Mouse (Mus musculus): ENCODE data around the gene Emg1. TPM values are rescaled to one million over a fixed set of nuclear protein-coding genes. Genes with fewer than 3 reads are reported as not detected.
"Not testable (repeated sequence)": the region's sequence is repeated elsewhere in the genome, so short reads cannot be mapped to it uniquely, and the experiment has no call there.

Emg1 gene
- polyA plus RNA-seq, 1 experiment from 2014 or later: 107 TPM

- Histone ChIP-seq H3K27ac (no peak overlapping the region), H3K9me3 (no peaks in the 10 kb centered on the region), H3K9ac (no peak overlapping the region), H3K4me3 (no peak overlapping the region), H3K4me1 (no peaks in the 10 kb centered on the region), H3K4me2 (no peak overlapping the region), H3K27me3 (replicated peaks) (no peaks in the 10 kb centered on the region), H3K36me3 (replicated peaks) (no peaks in the 10 kb centered on the region)
- no peak for ATAC-seq (replicated peaks)
- WGBS: 89% methylated on average over 14 of the region's 14 CpGs
Measured at GRCm38 (mm10) chr6:124683591-124684417, 28.2 kb downstream of the Emg1 start.

GRCm38 (mm10) chr6:124682291-124682690, 29.7 kb downstream of the Emg1 start:
- not testable (repeated sequence) for H3K27ac ChIP-seq; H3K4me3 ChIP-seq; H3K9ac ChIP-seq; H3K27me3 ChIP-seq (replicated peaks); H3K4me2 ChIP-seq; H3K4me1 ChIP-seq; ATAC-seq (replicated peaks); H3K36me3 ChIP-seq (replicated peaks); H3K9me3 ChIP-seq
- WGBS: 62% methylated on average over 6 of the region's 6 CpGs

- no peaks in the 10 kb centered on the region for H3K9me3 ChIP-seq
- H3K4me2 ChIP-seq: no peak overlapping the region
- no peaks in the 10 kb centered on the region for H3K27me3 ChIP-seq (replicated peaks)
- no peak for ATAC-seq (replicated peaks)
- no peak overlapping the region for H3K9ac ChIP-seq
- WGBS: 97% methylated on average over 3 of the region's 3 CpGs
- no peak overlapping the region for H3K4me3 ChIP-seq
- no peaks in the 10 kb centered on the region for H3K4me1 ChIP-seq
- no peaks in the 10 kb centered on the region for H3K36me3 ChIP-seq (replicated peaks)
- no peak overlapping the region for H3K27ac ChIP-seq
Measured at GRCm38 (mm10) chr6:124679486-124679885, 32.5 kb downstream of the Emg1 start.

GRCm38 (mm10) chr6:124678769-124679168, 33.2 kb downstream of the Emg1 start:
- H3K9ac ChIP-seq: no peak overlapping the region
- no peak for ATAC-seq (replicated peaks)
- no peaks in the 10 kb centered on the region for H3K4me1 ChIP-seq
- no peaks in the 10 kb centered on the region for H3K27me3 ChIP-seq (replicated peaks)
- H3K4me2 ChIP-seq: no peak overlapping the region
- H3K9me3 ChIP-seq: no peaks in the 10 kb centered on the region
- H3K36me3 ChIP-seq (replicated peaks): no peaks in the 10 kb centered on the region
- 96% methylated on average over 7 of the region's 7 CpGs for WGBS
- H3K4me3 ChIP-seq: no peak overlapping the region
- no peak overlapping the region for H3K27ac ChIP-seq

GRCm38 (mm10) chr6:124676171-124676570, 35.8 kb downstream of the Emg1 start:
- H3K4me3 ChIP-seq: no peak overlapping the region
- 88% methylated on average over 6 of the region's 6 CpGs for WGBS
- H3K4me2 ChIP-seq: no peak overlapping the region
- no peaks in the 10 kb centered on the region for H3K4me1 ChIP-seq
- no peak for ATAC-seq (replicated peaks)
- no peaks in the 10 kb centered on the region for H3K36me3 ChIP-seq (replicated peaks)
- H3K27ac ChIP-seq: no peak overlapping the region
- H3K27me3 ChIP-seq (replicated peaks): no peaks in the 10 kb centered on the region
- no peak overlapping the region for H3K9ac ChIP-seq
- H3K9me3 ChIP-seq: no peaks in the 10 kb centered on the region

GRCm38 (mm10) chr6:124674591-124674990, 37.4 kb downstream of the Emg1 start:
- no peak overlapping the region for H3K27ac ChIP-seq
- H3K27me3 ChIP-seq (replicated peaks): no peaks in the 10 kb centered on the region
- H3K4me3 ChIP-seq: no peak overlapping the region
- no peaks in the 10 kb centered on the region for H3K4me1 ChIP-seq
- no peaks in the 10 kb centered on the region for H3K36me3 ChIP-seq (replicated peaks)
- H3K4me2 ChIP-seq: no peak overlapping the region
- WGBS: 95% methylated on average over 7 of the region's 7 CpGs
- H3K9me3 ChIP-seq: no peaks in the 10 kb centered on the region
- ATAC-seq (replicated peaks): no peak
- no peak overlapping the region for H3K9ac ChIP-seq

- WGBS: 94% methylated on average over 9 of the region's 9 CpGs
- ATAC-seq (replicated peaks): no peak
- H3K36me3 ChIP-seq (replicated peaks): no peaks in the 10 kb centered on the region
Measured at GRCm38 (mm10) chr6:124673619-124674018, 38.4 kb downstream of the Emg1 start.

GRCm38 (mm10) chr6:124672100-124672499, 39.9 kb downstream of the Emg1 start:
- Histone ChIP-seq H3K27me3 (replicated peaks) (no peaks in the 10 kb centered on the region), H3K9ac (no peak overlapping the region), H3K4me3 (no peak overlapping the region), H3K4me1 (no peaks in the 10 kb centered on the region), H3K36me3 (replicated peaks) (no peaks in the 10 kb centered on the region), H3K27ac (no peak overlapping the region), H3K9me3 (no peaks in the 10 kb centered on the region), H3K4me2 (no peak overlapping the region)
- 65% methylated on average over 6 of the region's 6 CpGs for WGBS
- no peak for ATAC-seq (replicated peaks)

More at GRCm38 (mm10) chr6:124673619-124674018, 38.4 kb downstream of the Emg1 start:
- Histone ChIP-seq H3K27me3 (replicated peaks) (no peaks in the 10 kb centered on the region), H3K9me3 (no peaks in the 10 kb centered on the region), H3K4me1 (no peaks in the 10 kb centered on the region), H3K9ac (no peak overlapping the region), H3K27ac (no peak overlapping the region), H3K4me3 (no peak overlapping the region), H3K4me2 (no peak overlapping the region)

- no peak overlapping the region for H3K9ac ChIP-seq
- H3K27ac ChIP-seq: no peak overlapping the region
- WGBS: 94% methylated on average over 7 of the region's 7 CpGs
- H3K4me1 ChIP-seq: no peaks in the 10 kb centered on the region
- no peak overlapping the region for H3K4me2 ChIP-seq
- H3K9me3 ChIP-seq: no peaks in the 10 kb centered on the region
- no peak for ATAC-seq (replicated peaks)
- H3K4me3 ChIP-seq: no peak overlapping the region
- H3K27me3 ChIP-seq (replicated peaks): no peaks in the 10 kb centered on the region
- no peaks in the 10 kb centered on the region for H3K36me3 ChIP-seq (replicated peaks)
Measured at GRCm38 (mm10) chr6:124670281-124670900, 41.6 kb downstream of the Emg1 start.

- Histone ChIP-seq H3K4me2 (no peak overlapping the region), H3K4me3 (no peak overlapping the region), H3K9ac (no peak overlapping the region), H3K27ac (no peak overlapping the region), H3K4me1 (peaks cover under 1% of the 10 kb centered on the region; the same call in 1 of the 2 replicates), H3K9me3 (no peaks in the 10 kb centered on the region), H3K36me3 (replicated peaks) (no peaks in the 10 kb centered on the region), H3K27me3 (replicated peaks) (no peaks in the 10 kb centered on the region)
- ATAC-seq (replicated peaks): no peak
- 93% methylated on average over 11 of the region's 11 CpGs for WGBS
Measured at GRCm38 (mm10) chr6:124669234-124669859, 42.6 kb downstream of the Emg1 start.

- H3K4me1 ChIP-seq: peaks cover 16% of the 10 kb centered on the region
- no peak overlapping the region for H3K4me3 ChIP-seq
- H3K4me2 ChIP-seq: no peak overlapping the region
- no peaks in the 10 kb centered on the region for H3K36me3 ChIP-seq (replicated peaks)
- no peak overlapping the region for H3K27ac ChIP-seq
- H3K27me3 ChIP-seq (replicated peaks): no peaks in the 10 kb centered on the region
- H3K9me3 ChIP-seq: no peaks in the 10 kb centered on the region
- 95% methylated on average over 10 of the region's 10 CpGs for WGBS
- ATAC-seq (replicated peaks): no peak
- H3K9ac ChIP-seq: no peak overlapping the region
Measured at GRCm38 (mm10) chr6:124665011-124665410, 47.0 kb downstream of the Emg1 start.

- WGBS: 90% methylated on average over 7 of the region's 7 CpGs
- H3K4me2 ChIP-seq: 0 out of 2 replicates have a peak overlapping the region, but pooled peaks have one; percentile 84
- H3K4me1 ChIP-seq: peaks cover 16% of the 10 kb centered on the region
- H3K27me3 ChIP-seq (replicated peaks): no peaks in the 10 kb centered on the region
- no peak overlapping the region for H3K4me3 ChIP-seq
- H3K9ac ChIP-seq: no peak overlapping the region
- no peaks in the 10 kb centered on the region for H3K36me3 ChIP-seq (replicated peaks)
- H3K9me3 ChIP-seq: no peaks in the 10 kb centered on the region
- H3K27ac ChIP-seq: no peak overlapping the region
- ATAC-seq (replicated peaks): no peak
Measured at GRCm38 (mm10) chr6:124664256-124664655, 47.7 kb downstream of the Emg1 start.
